Mouse (Mus musculus) E14TG2a.4 (cell line): ENCODE measurements around the gene Nit2.

Experiments
- CTCF ChIP-seq: conservative IDR thresholded peaks from 2 replicates; pipeline ENCODE4 v1.5.1; 2014; ENCODE audit warnings: low read length
- POU5F1 ChIP-seq: IDR thresholded peaks from 2 replicates; pipeline ENCODE4 v1.6.1; 2014; ENCODE audit warnings: low read length, borderline replicate concordance

DNA sequence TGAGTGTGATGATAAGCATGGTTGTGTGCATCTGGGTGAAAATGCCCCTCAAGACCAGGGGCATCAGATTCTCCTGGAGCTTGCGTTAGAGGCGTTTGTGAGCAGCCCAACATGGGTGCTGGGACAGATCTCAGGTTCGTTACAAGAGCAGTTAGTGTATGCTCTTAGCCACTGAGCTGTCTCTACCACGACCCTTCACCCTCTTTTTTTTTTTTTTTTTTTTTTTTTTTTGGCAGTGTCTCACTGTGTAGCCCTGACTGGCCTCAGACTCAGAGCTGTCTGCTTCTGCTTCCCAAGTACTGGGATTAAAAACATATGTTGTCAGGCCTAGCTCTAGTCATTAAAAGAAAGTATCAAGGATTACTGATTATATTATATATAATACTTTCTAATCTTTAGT is 40.9 kb downstream of the Nit2 start:
- TF ChIP-seq CTCF, result no peak
- TF ChIP-seq POU5F1, result no peak
